13 mouse cellular contexts compared by ENCODE assay signal in genomic region chr10:100066374-100066773, GRCm38 (mm10). TPM values are rescaled to one million over a fixed set of nuclear protein-coding genes. Genes with fewer than 3 reads are reported as not detected.
DNase-seq lines count a peak whose midpoint lies in the region; ATAC-seq lines count a peak whose summit lies in the region.
"Had no signal": no experiment of that assay in that cellular context is flagged by ENCODE, and none has a peak within 500 bp of the region (broad histone marks: within the 10 kb centered on the region; RNA-seq: fewer than 3 reads in every experiment).

No protein-coding gene starts in this region.

- peak overlapping the region; percentile 16; the same call in 1 of the 2 replicates for H3K4me2 ChIP-seq in forebrain, embryonic 13.5 days
- no peak overlapping the region for H3K4me2 ChIP-seq in forebrain, embryonic 12.5 days
- H3K4me2 ChIP-seq in neural tube, embryonic 11.5 days (ENCODE audit: low read depth), result no peak overlapping the region
- no peak overlapping the region for H3K4me2 ChIP-seq in hindbrain, embryonic 15.5 days

- no peak for DNase-seq in neural tube, embryonic 11.5 days (ENCODE audit: low spot score)
- no peak for DNase-seq in neural tube, embryonic 10.5 days (ENCODE audit: extremely low spot score, low spot score)
- DNase-seq in left cerebral cortex, postnatal 25 days (ENCODE audit: low spot score in 2 of 2), result no peak
- DNase-seq in right cerebral cortex, postnatal 36 days (ENCODE audit: low spot score in 2 of 2), result no peak
- no peak for DNase-seq in adrenal gland, adult 8-10 months
- DNase-seq: adrenal gland, adult 2 months; kidney, adult 18-20 months; lung, adult 2 months; thymus, adult 18-20 months had no signal

- 12% methylated on average over 7 of the region's 7 CpGs for WGBS in forebrain, embryonic 13.5 days
- 15% methylated on average over 7 of the region's 7 CpGs for WGBS in forebrain, embryonic 12.5 days
- 31% methylated on average over 7 of the region's 7 CpGs for WGBS in neural tube, embryonic 11.5 days
- WGBS in hindbrain, embryonic 15.5 days, result 10% methylated on average over 7 of the region's 7 CpGs

- H3K27ac ChIP-seq in forebrain, embryonic 13.5 days, result no peak overlapping the region
- no peak overlapping the region for H3K27ac ChIP-seq in forebrain, embryonic 12.5 days
- no peak overlapping the region for H3K27ac ChIP-seq in neural tube, embryonic 11.5 days (ENCODE audit: low read depth, low read length)
- peak overlapping the region; percentile 56; the same call in 1 of the 2 replicates for H3K27ac ChIP-seq in hindbrain, embryonic 15.5 days (replicated peaks)

- no peaks in the 10 kb centered on the region for H3K9me3 ChIP-seq in forebrain, embryonic 13.5 days (replicated peaks)
- no peaks in the 10 kb centered on the region for H3K9me3 ChIP-seq in forebrain, embryonic 12.5 days
- H3K9me3 ChIP-seq in neural tube, embryonic 11.5 days (ENCODE audit: control insufficient read depth, low read length), result no peaks in the 10 kb centered on the region
- H3K9me3 ChIP-seq in hindbrain, embryonic 15.5 days, result no peaks in the 10 kb centered on the region
- H3K9me3 ChIP-seq: megakaryocyte, embryonic 14.5 days had no signal

- peaks cover 11% of the 10 kb centered on the region for H3K4me1 ChIP-seq in forebrain, embryonic 13.5 days
- H3K4me1 ChIP-seq in forebrain, embryonic 12.5 days, result peaks cover 13% of the 10 kb centered on the region
- peaks cover 6% of the 10 kb centered on the region; the same call in 1 of the 2 replicates for H3K4me1 ChIP-seq in neural tube, embryonic 11.5 days (ENCODE audit: control insufficient read depth, insufficient read depth, low read length)
- peaks cover 4% of the 10 kb centered on the region; the same call in 1 of the 2 replicates for H3K4me1 ChIP-seq in hindbrain, embryonic 15.5 days (replicated peaks)
- H3K4me1 ChIP-seq: megakaryocyte, embryonic 14.5 days had no signal

- intact Hi-C loops in left cerebral cortex, postnatal 25 days (cut with DNase I), result no loop called here

- H3K36me3 ChIP-seq in forebrain, embryonic 13.5 days (ENCODE audit: poor library complexity, severe bottlenecking), result no peaks in the 10 kb centered on the region
- no peaks in the 10 kb centered on the region for H3K36me3 ChIP-seq in forebrain, embryonic 12.5 days (replicated peaks)
- no peaks in the 10 kb centered on the region for H3K36me3 ChIP-seq in neural tube, embryonic 11.5 days (ENCODE audit: control insufficient read depth, insufficient read depth, low read length)
- H3K36me3 ChIP-seq in hindbrain, embryonic 15.5 days, result no peaks in the 10 kb centered on the region

- no peaks in the 10 kb centered on the region for H3K27me3 ChIP-seq in forebrain, embryonic 13.5 days
- H3K27me3 ChIP-seq in forebrain, embryonic 12.5 days, result no peaks in the 10 kb centered on the region
- H3K27me3 ChIP-seq in neural tube, embryonic 11.5 days (ENCODE audit: control insufficient read depth, insufficient read depth, low read length), result no peaks in the 10 kb centered on the region
- H3K27me3 ChIP-seq in hindbrain, embryonic 15.5 days, result no peaks in the 10 kb centered on the region
- H3K27me3 ChIP-seq: megakaryocyte, embryonic 14.5 days had no signal

- no peak overlapping the region for H3K9ac ChIP-seq in forebrain, embryonic 13.5 days
- no peak overlapping the region for H3K9ac ChIP-seq in forebrain, embryonic 12.5 days
- H3K9ac ChIP-seq in neural tube, embryonic 11.5 days (ENCODE audit: low read length), result no peak overlapping the region
- no peak overlapping the region for H3K9ac ChIP-seq in hindbrain, embryonic 15.5 days

- H3K4me3 ChIP-seq in forebrain, embryonic 13.5 days, result no peak overlapping the region
- no peak overlapping the region for H3K4me3 ChIP-seq in forebrain, embryonic 12.5 days (replicated peaks)
- H3K4me3 ChIP-seq in neural tube, embryonic 11.5 days (ENCODE audit: low read depth, low read length), result no peak overlapping the region
- H3K4me3 ChIP-seq in hindbrain, embryonic 15.5 days, result no peak overlapping the region
- H3K4me3 ChIP-seq: megakaryocyte, embryonic 14.5 days had no signal

- ATAC-seq in forebrain, embryonic 13.5 days, result peak; percentile 70
- ATAC-seq in forebrain, embryonic 12.5 days (ENCODE audit: low FRiP score), result no peak
- ATAC-seq in neural tube, embryonic 11.5 days (ENCODE audit: insufficient read depth, low FRiP score, low TSS enrichment), result peak; percentile 60
- ATAC-seq in hindbrain, embryonic 15.5 days (ENCODE audit: low FRiP score, low read depth), result no peak

RNA-seq across cellular contexts. Expression of gene Kitl, which starts 50.9 kb away (rescaled TPM):
- polyA plus RNA-seq in forebrain, embryonic 13.5 days (2015; fragmentation: Nextera tagmentation; extraction: Ambion mirVana), result 19.6 and 26.6 TPM in 2 replicates
- polyA plus RNA-seq in forebrain, embryonic 12.5 days (2016; fragmentation: Nextera tagmentation; extraction: Ambion mirVana), result 15.8 and 22.8 TPM in 2 replicates
- polyA plus RNA-seq in neural tube, embryonic 11.5 days (2014; fragmentation: Nextera tagmentation; extraction: Ambion mirVana), result 17.7 and 18.4 TPM in 2 replicates
- 24.3 and 30.7 TPM in 2 replicates for polyA plus RNA-seq in hindbrain, embryonic 15.5 days (2015; fragmentation: Nextera tagmentation; extraction: Ambion mirVana)
- total RNA-seq in left cerebral cortex, postnatal 25 days (2021), result 10 to 100 TPM; 58.1 to 59.1 TPM
- 10 to 100 TPM; 19.6 to 26.7 (median 22.6) TPM for total RNA-seq in adrenal gland, adult 8-10 months (2022)

Comparison
In these comparisons a context has a peak if more than half of its experiments do, and no peak if none do; other contexts are left out.
1. ATAC-seq: peak in forebrain, embryonic 13.5 days (single experiment) and neural tube, embryonic 11.5 days (single experiment); none in forebrain, embryonic 12.5 days (single experiment) and hindbrain, embryonic 15.5 days (single experiment).